Mouse (Mus musculus) retina, embryonic 14.5 days (tissue): ENCODE results near the gene Pigb.
"Not testable (repeated sequence)": the region's sequence is repeated elsewhere in the genome, so short reads cannot be mapped to it uniquely, and the experiment has no call there.

Experiments
- DNase-seq: peaks from one replicate; pipeline ENCODE4 v3.0.0-alpha.2; 2015; ENCODE audit warnings: low spot score

Pigb gene

GRCm38 (mm10) chr9:73040080-73040479 is at the start of gene Pigb:
Gene Pigb, minus strand, starts transcription at chr9:73040378.
- DNase-seq, result no peak

DNA sequence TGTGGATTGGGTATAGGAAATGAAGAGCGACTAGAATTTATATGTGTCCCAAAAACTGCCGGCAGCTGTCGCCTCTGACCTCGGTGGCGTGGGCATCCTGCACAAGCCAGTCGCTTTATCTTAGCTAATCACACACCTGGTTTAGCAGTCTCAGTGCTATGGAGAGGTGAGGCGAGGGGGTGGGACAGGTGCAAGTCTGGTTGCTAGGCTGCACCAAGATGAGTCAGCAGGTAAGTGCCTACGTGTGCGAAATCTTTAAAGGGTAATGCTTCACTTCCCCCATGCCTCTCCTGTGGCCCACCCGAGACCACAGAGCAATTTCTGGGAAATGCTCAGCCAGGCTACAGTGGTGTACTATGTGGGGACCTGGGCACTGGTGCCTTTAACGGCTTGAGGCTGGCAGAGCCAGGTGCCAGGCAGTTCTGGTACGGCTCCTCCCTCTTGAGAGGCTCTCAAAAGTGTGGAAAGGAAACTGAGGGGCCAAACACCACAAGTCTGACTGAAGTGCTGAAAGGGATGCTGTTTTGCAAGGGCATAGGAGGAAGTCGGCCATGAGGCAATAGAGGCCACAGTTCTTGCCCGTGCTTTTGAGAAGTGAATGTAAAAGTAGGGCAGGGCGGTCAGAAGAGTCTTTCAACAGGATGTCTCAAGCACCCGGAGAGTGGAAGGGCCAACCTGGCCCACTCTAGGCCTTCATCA is 49.2 kb upstream of the Pigb start:
- no peak for DNase-seq

- DNase-seq, result no peak
Observed at GRCm38 (mm10) chr9:73087581-73087980, 47.4 kb upstream of the Pigb start.

GRCm38 (mm10) chr9:73087121-73087520 is 46.9 kb upstream of the Pigb start:
- DNase-seq, result no peak

- no peak for DNase-seq
Observed at GRCm38 (mm10) chr9:73085845-73086244, 45.7 kb upstream of the Pigb start.

DNA sequence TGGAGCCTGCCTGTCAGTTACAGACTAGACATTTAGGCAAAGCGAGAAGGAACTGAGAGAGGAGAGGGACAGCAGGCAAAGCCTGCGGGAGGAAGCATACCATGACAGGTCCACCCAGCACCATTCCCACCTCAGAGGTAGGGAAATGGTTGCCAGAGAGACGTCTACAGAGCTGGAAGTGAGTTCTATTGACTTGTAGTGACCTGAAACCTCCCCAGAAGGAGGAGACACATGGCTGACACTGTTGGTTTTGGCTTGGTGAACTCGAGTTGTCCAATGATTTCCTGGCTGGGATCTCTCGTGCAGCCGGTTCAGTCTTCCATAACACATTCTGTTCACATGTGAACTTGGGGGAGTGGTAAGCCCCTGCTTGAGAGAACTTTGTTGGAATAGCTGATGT is 43.8 kb upstream of the Pigb start:
- DNase-seq, result no peak

- no peak for DNase-seq
Observed at GRCm38 (mm10) chr9:73082291-73083000, 42.3 kb upstream of the Pigb start.

DNA sequence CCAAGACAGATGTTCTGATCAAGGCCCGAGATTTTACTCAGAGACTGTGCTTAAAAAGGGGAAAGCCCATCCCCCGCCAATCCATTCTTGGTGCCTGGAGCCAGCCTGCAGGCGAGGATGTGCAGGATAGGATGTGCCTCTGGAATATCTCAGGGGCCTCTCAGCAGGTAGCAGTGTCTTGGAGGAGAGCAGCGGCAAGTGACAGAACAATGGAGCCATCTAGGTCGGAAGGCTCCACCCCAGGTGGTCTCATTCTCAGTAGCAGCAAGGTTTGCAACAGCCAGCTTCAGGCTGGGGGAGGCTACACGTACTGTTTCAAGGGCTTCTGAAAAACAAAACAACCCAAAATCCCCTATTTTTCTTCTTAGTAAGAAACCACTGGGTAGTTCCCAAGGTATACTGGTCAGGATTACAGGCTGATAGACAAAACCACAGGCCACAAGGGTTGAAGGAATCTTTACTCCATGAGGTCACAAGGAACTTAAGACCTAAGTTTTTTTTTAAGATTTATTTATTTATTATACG is 39.7 kb upstream of the Pigb start:
- no peak for DNase-seq

- DNase-seq, result not testable (repeated sequence)
Observed at GRCm38 (mm10) chr9:73079349-73079748, 39.2 kb upstream of the Pigb start.

GRCm38 (mm10) chr9:73073169-73073568 is 33.0 kb upstream of the Pigb start:
- no peak for DNase-seq

- DNase-seq, result no peak
Observed at GRCm38 (mm10) chr9:73072426-73072825, 32.2 kb upstream of the Pigb start.

- DNase-seq, result no peak
Observed at GRCm38 (mm10) chr9:73070971-73071659, 30.9 kb upstream of the Pigb start.

GRCm38 (mm10) chr9:73068688-73069087 is 28.5 kb upstream of the Pigb start:
- DNase-seq, result no peak

GRCm38 (mm10) chr9:73068230-73068679 is 28.1 kb upstream of the Pigb start:
- no peak for DNase-seq

- DNase-seq, result no peak
Observed at GRCm38 (mm10) chr9:73067086-73067485, 26.9 kb upstream of the Pigb start.

GRCm38 (mm10) chr9:73063621-73064290 is 23.6 kb upstream of the Pigb start:
- peak; percentile 23 for DNase-seq

- DNase-seq, result no peak
Observed at GRCm38 (mm10) chr9:73059224-73059623, 19.0 kb upstream of the Pigb start.

GRCm38 (mm10) chr9:73055441-73055911 is 15.3 kb upstream of the Pigb start:
- DNase-seq, result no peak

GRCm38 (mm10) chr9:73050606-73051005 is 10.4 kb upstream of the Pigb start:
- DNase-seq, result no peak

DNA sequence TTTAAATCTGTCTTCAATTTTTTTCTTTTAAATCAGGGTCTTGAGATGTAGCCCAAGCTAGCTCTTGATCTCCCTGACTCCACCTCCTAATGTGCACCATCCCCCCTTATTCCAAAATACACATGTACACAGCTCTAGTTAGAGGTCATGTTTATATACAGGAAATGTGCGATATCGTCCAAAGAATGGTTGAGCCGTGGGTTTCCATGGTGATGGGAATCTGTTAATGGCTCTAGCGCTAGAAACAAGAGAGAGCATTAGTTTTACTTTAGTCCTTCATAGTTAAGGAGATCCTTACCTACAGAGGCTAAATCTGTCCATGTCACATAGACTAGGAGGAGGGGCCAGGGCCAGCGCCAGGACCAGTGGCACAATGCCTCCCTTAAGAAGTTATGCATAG is 9.7 kb upstream of the Pigb start:
- no peak for DNase-seq

DNA sequence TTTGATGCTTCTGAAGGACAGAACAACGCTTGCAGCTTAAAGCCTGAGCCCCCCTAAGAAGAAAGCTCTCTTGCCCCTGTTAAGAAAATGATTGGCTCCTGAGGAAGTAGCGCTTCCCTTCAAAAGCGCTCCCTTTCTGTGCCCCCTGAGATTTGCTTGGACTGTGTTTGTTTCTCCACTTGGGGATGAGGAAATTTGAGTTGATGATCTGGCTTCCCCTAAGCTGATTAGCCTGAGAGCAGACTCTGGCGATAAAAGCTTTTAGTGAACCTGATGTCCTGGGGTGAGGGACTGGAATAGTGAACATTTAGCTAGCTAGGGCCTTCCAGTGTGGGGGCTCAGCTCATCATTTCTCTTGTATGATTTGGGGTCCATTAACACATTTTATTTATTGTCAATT is 8.7 kb upstream of the Pigb start:
- DNase-seq, result peak; percentile 48

DNA sequence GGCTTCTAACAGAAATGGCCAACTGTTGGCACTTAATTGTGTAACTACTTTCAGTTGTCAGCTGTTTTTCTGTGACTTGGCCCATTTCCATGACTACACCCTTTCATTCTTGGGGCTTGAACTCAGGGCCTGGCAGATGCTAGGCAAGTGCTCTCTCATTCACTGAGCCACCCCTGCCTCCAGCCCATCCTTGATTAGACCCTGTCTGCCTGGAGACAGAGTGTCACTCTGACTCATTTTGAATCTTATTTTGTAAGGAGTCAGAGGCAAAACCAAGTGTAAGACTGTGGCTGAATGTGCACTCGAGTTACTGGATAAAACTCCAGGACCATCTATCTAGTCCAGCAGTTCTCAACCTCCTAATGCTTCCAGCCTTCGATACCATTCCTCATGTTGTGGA is 7.7 kb upstream of the Pigb start:
- DNase-seq, result no peak
